Mouse (Mus musculus) hindbrain, embryonic 12.5 days (tissue): ENCODE measurements around the gene Pmel. TPM values are rescaled to one million over a fixed set of nuclear protein-coding genes. Genes with fewer than 3 reads are reported as not detected.
"Not testable (repeated sequence)": the region's sequence is repeated elsewhere in the genome, so short reads cannot be mapped to it uniquely, and the experiment has no call there.

Experiments used
- ATAC-seq: fragments of 200-750 bp; cut with Nextera tagmentation; 2 replicates; pipeline ENCODE4 v1.8.0; 2017; ENCODE audit warnings: moderate TSS enrichment; ENCODE audit not compliant: low FRiP score
- H3K27ac ChIP-seq: fragments of 300-500 bp; sonication (generic); 2 replicates; pipeline ENCODE4 v1.5.1; 2016; ENCODE audit warnings: mild to moderate bottlenecking
- H3K27me3 ChIP-seq: fragments of 300-500 bp; sonication (generic); 2 replicates; pipeline ENCODE4 v1.6.1; 2016; ENCODE audit warnings: mild to moderate bottlenecking
- H3K36me3 ChIP-seq: fragments of 300-500 bp; sonication (generic); 2 replicates; pipeline ENCODE4 v1.6.1; 2016; ENCODE audit warnings: mild to moderate bottlenecking
- H3K4me1 ChIP-seq: fragments of 300-500 bp; sonication (generic); 2 replicates; pipeline ENCODE4 v1.6.1; 2016
- H3K4me2 ChIP-seq: fragments of 300-500 bp; sonication (generic); replicated peaks from 2 replicates; pipeline ENCODE4 v1.6.1; 2016; ENCODE audit warnings: mild to moderate bottlenecking
- H3K4me3 ChIP-seq: fragments of 300-500 bp; sonication (generic); 2 replicates; pipeline ENCODE4 v1.5.1; 2016; ENCODE audit warnings: mild to moderate bottlenecking
- H3K9ac ChIP-seq: fragments of 300-500 bp; sonication (generic); 2 replicates; pipeline ENCODE4 v1.6.1; 2016; ENCODE audit warnings: mild to moderate bottlenecking, moderate library complexity
- H3K9me3 ChIP-seq: fragments of 300-500 bp; sonication (generic); replicated peaks from 2 replicates; pipeline ENCODE4 v1.6.1; 2016; ENCODE audit warnings: mild to moderate bottlenecking
- WGBS: fragments of 180-500 bp; shearing (Covaris S2); methylation state at CpG from one replicate; pipeline ENCODE4 v1.1.7; 2016; 5-methylcytosine and 5-hydroxymethylcytosine counted together
- polyA plus RNA-seq: library from polyadenylated mRNA; unstranded; fragments of >200 nt; fragmentation: Nextera tagmentation; extraction: Ambion mirVana; gene quantifications from 2 replicates; pipeline ENCODE4 v1.2.1, GENCODE M21; 2016

Gene Pmel
- polyA plus RNA-seq, 1 experiment from 2014 or later = 6.0 TPM

GRCm38 (mm10) chr10:128705317-128705693, 1.3 kb downstream of the Pmel start:
- H3K4me2 ChIP-seq = peak overlapping the region; percentile 74
- H3K36me3 ChIP-seq = peaks cover 10% of the 10 kb centered on the region
- H3K4me1 ChIP-seq = peaks cover 12% of the 10 kb centered on the region
- H3K9ac ChIP-seq = peak overlapping the region; percentile 39; the same call in 1 of the 2 replicates
- no peaks in the 10 kb centered on the region for H3K9me3 ChIP-seq
- H3K27ac ChIP-seq = 0 out of 2 replicates have a peak overlapping the region, but pooled peaks have one; percentile 23
- H3K4me3 ChIP-seq = peak overlapping the region; percentile 80
- peak; percentile 30; the same call in 1 of the 2 replicates for ATAC-seq
- 0 out of 2 replicates have a peak, but pooled peaks cover 2% of the 10 kb centered on the region for H3K27me3 ChIP-seq
- WGBS = 12% methylated on average over 11 of the region's 11 CpGs

- H3K27me3 ChIP-seq, H3K4me1 ChIP-seq, H3K9me3 ChIP-seq, H3K9ac ChIP-seq, H3K4me3 ChIP-seq, H3K27ac ChIP-seq, H3K4me2 ChIP-seq, ATAC-seq, H3K36me3 ChIP-seq: not testable (repeated sequence)
- WGBS = 91% methylated on average over 7 of the region's 7 CpGs
These were observed 7.3 kb downstream of the Pmel start for GRCm38 (mm10) chr10:128711318-128711717.

GRCm38 (mm10) chr10:128715559-128716537, 11.9 kb downstream of the Pmel start:
- no peak overlapping the region for H3K9ac ChIP-seq
- H3K27ac ChIP-seq = no peak overlapping the region
- H3K27me3 ChIP-seq = no peaks in the 10 kb centered on the region
- no peak overlapping the region for H3K4me2 ChIP-seq
- no peak for ATAC-seq
- H3K4me3 ChIP-seq = no peak overlapping the region
- no peaks in the 10 kb centered on the region for H3K4me1 ChIP-seq
- H3K9me3 ChIP-seq = no peaks in the 10 kb centered on the region
- 85% methylated on average over 19 of the region's 19 CpGs for WGBS
- no peaks in the 10 kb centered on the region for H3K36me3 ChIP-seq

- not testable (repeated sequence) for ATAC-seq, H3K4me2 ChIP-seq
- WGBS = 78% methylated on average over 4 of the region's 4 CpGs
These were observed 21.5 kb downstream of the Pmel start for GRCm38 (mm10) chr10:128725466-128725865.

GRCm38 (mm10) chr10:128728059-128728458, 24.1 kb downstream of the Pmel start:
- Histone ChIP-seq H3K4me1 (no peaks in the 10 kb centered on the region), H3K9me3 (no peaks in the 10 kb centered on the region), H3K4me3 (no peak overlapping the region), H3K27me3 (no peaks in the 10 kb centered on the region), H3K27ac (no peak overlapping the region), H3K36me3 (no peaks in the 10 kb centered on the region), H3K9ac (no peak overlapping the region), H3K4me2 (no peak overlapping the region)
- ATAC-seq = no peak
- 86% methylated on average over 5 of the region's 5 CpGs for WGBS

More at GRCm38 (mm10) chr10:128725466-128725865, 21.5 kb downstream of the Pmel start:
- not testable (repeated sequence) for H3K36me3 ChIP-seq, H3K4me3 ChIP-seq, H3K9me3 ChIP-seq, H3K27ac ChIP-seq, H3K27me3 ChIP-seq, H3K4me1 ChIP-seq, H3K9ac ChIP-seq

GRCm38 (mm10) chr10:128731002-128731433, 27.0 kb downstream of the Pmel start:
- Histone ChIP-seq H3K27ac (no peak overlapping the region), H3K27me3 (no peaks in the 10 kb centered on the region), H3K4me3 (no peak overlapping the region), H3K9me3 (no peaks in the 10 kb centered on the region), H3K4me1 (no peaks in the 10 kb centered on the region), H3K9ac (no peak overlapping the region), H3K4me2 (peak overlapping the region; percentile 19; the same call in 1 of the 2 replicates), H3K36me3 (no peaks in the 10 kb centered on the region)
- peak; percentile 29; the same call in 1 of the 2 replicates for ATAC-seq
- 22% methylated on average over 10 of the region's 10 CpGs for WGBS

- Histone ChIP-seq H3K4me1 (peaks cover 1% of the 10 kb centered on the region; the same call in 1 of the 2 replicates), H3K36me3 (no peaks in the 10 kb centered on the region), H3K27me3 (no peaks in the 10 kb centered on the region), H3K9me3 (no peaks in the 10 kb centered on the region), H3K4me2 (no peak overlapping the region), H3K9ac (no peak overlapping the region), H3K4me3 (no peak overlapping the region), H3K27ac (no peak overlapping the region)
- no peak for ATAC-seq
These were observed 28.0 kb downstream of the Pmel start for GRCm38 (mm10) chr10:128731992-128732391.

- H3K36me3 ChIP-seq = no peaks in the 10 kb centered on the region
- peaks cover 8% of the 10 kb centered on the region; the same call in 1 of the 2 replicates for H3K4me1 ChIP-seq
- peak overlapping the region; percentile 3; the same call in 1 of the 2 replicates for H3K4me3 ChIP-seq
- H3K9ac ChIP-seq = no peak overlapping the region
- no peak for ATAC-seq
- no peaks in the 10 kb centered on the region for H3K9me3 ChIP-seq
- H3K27ac ChIP-seq = no peak overlapping the region
- peak overlapping the region; percentile 43 for H3K4me2 ChIP-seq
- peaks cover 9% of the 10 kb centered on the region for H3K27me3 ChIP-seq
- WGBS = 4% methylated on average over 15 of the region's 15 CpGs
These were observed 33.4 kb downstream of the Pmel start for GRCm38 (mm10) chr10:128737435-128737834.

GRCm38 (mm10) chr10:128740296-128740695, 36.3 kb downstream of the Pmel start:
- peaks cover 29% of the 10 kb centered on the region for H3K4me1 ChIP-seq
- WGBS = 64% methylated on average over 2 of the region's 2 CpGs

GRCm38 (mm10) chr10:128742616-128743015, 38.6 kb downstream of the Pmel start:
- Histone ChIP-seq H3K36me3 (no peaks in the 10 kb centered on the region), H3K4me3 (no peak overlapping the region), H3K9ac (no peak overlapping the region), H3K9me3 (no peaks in the 10 kb centered on the region), H3K27ac (no peak overlapping the region), H3K4me1 (peaks cover 26% of the 10 kb centered on the region), H3K4me2 (no peak overlapping the region), H3K27me3 (peaks cover 46% of the 10 kb centered on the region)
- 38% methylated on average over 4 of the region's 4 CpGs for WGBS
- ATAC-seq = no peak

More at GRCm38 (mm10) chr10:128740296-128740695, 36.3 kb downstream of the Pmel start:
- H3K4me3 ChIP-seq = no peak overlapping the region
- no peak overlapping the region for H3K4me2 ChIP-seq
- H3K9ac ChIP-seq = no peak overlapping the region
- peaks cover 35% of the 10 kb centered on the region for H3K27me3 ChIP-seq
- H3K36me3 ChIP-seq = no peaks in the 10 kb centered on the region
- ATAC-seq = no peak
- H3K9me3 ChIP-seq = no peaks in the 10 kb centered on the region
- H3K27ac ChIP-seq = no peak overlapping the region

- H3K4me1 ChIP-seq = peaks cover 26% of the 10 kb centered on the region
- no peak overlapping the region for H3K27ac ChIP-seq
- H3K27me3 ChIP-seq = peaks cover 46% of the 10 kb centered on the region
- ATAC-seq = no peak
- H3K4me2 ChIP-seq = peak overlapping the region; percentile 98
- WGBS = 8% methylated on average over 7 of the region's 7 CpGs
- H3K9ac ChIP-seq = peak overlapping the region; percentile 77
- H3K4me3 ChIP-seq = peak overlapping the region; percentile 58
- no peaks in the 10 kb centered on the region for H3K9me3 ChIP-seq
- no peaks in the 10 kb centered on the region for H3K36me3 ChIP-seq
These were observed 39.2 kb downstream of the Pmel start for GRCm38 (mm10) chr10:128743235-128743634.

GRCm38 (mm10) chr10:128743791-128744191, 39.8 kb downstream of the Pmel start:
- H3K9me3 ChIP-seq = no peaks in the 10 kb centered on the region
- H3K9ac ChIP-seq = peak overlapping the region; percentile 77
- no peaks in the 10 kb centered on the region for H3K36me3 ChIP-seq
- peak overlapping the region; percentile 58 for H3K4me3 ChIP-seq
- peaks cover 26% of the 10 kb centered on the region for H3K4me1 ChIP-seq
- H3K27ac ChIP-seq = no peak overlapping the region
- peak overlapping the region; percentile 98 for H3K4me2 ChIP-seq
- H3K27me3 ChIP-seq = peaks cover 46% of the 10 kb centered on the region
- 0 out of 2 replicates have a peak, but pooled peaks have one; percentile 11 for ATAC-seq
- under 1% methylated on average over 33 of the region's 37 CpGs for WGBS
